Mouse (Mus musculus): ENCODE data around the gene Tmem217. TPM values are rescaled to one million over a fixed set of nuclear protein-coding genes. Genes with fewer than 3 reads are reported as not detected.

Gene Tmem217
- polyA plus RNA-seq, 1 experiment, result not detected

DNA sequence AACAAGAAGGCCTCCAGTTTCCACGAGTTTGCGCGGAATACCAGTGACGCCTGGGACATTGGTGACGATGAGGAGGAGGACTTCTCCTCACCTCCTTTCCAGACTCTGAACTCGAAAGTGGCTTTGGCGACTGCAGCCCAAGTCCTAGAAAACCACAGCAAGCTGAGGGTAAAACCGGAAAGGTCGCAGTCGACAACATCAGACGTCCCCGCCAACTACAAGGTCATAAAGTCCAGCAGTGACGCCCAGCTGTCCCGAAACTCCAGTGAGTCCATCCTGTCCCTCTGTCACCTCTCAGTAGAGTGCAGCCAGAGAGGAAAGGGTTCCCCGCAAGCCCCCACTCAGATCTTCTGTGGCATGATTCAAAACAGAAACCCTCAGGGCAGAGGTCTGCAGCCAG lies 16.2 kb upstream of the Tmem217 start:
- Histone ChIP-seq H3K27me3 (ENCODE audit: control insufficient read depth, insufficient read depth, insufficient read length) (no peaks in the 10 kb centered on the region), H3ac (ENCODE audit: control insufficient read depth, insufficient read length) (no peak overlapping the region), H3K36me3 (ENCODE audit: control insufficient read depth, insufficient read depth) (peaks cover 11% of the 10 kb centered on the region), H3K79me2 (ENCODE audit: control insufficient read depth, insufficient read depth) (no peaks in the 10 kb centered on the region), H3K4me2 (ENCODE audit: low read depth) (no peak overlapping the region), H3K4me3 (no peak overlapping the region)
- TF ChIP-seq E2F4 (IDR thresholded peaks at IDR 0.05; ENCODE audit: insufficient read depth) (no peak), POLR2AphosphoS2 (IDR thresholded peaks at IDR 0.05; ENCODE audit: insufficient read length, low read depth) (no peak), POLR2A (IDR thresholded peaks at IDR 0.05; ENCODE audit: insufficient read length, low read depth) (no peak), REST (IDR thresholded peaks at IDR 0.05; ENCODE audit: insufficient read depth, insufficient read length) (no peak), USF1 (IDR thresholded peaks at IDR 0.05; ENCODE audit: low read depth) (no peak), MYOD1 (IDR thresholded peaks at IDR 0.05; ENCODE audit: control insufficient read depth in 1 of 3, insufficient read length in 2 of 3, low read depth in 2 of 3) (no peak), CEBPB (IDR thresholded peaks at IDR 0.05; ENCODE audit: insufficient read depth, poor library complexity, severe bottlenecking) (no peak), TCF12 (IDR thresholded peaks at IDR 0.05; ENCODE audit: insufficient read depth, poor library complexity, severe bottlenecking) (no peak), MYOG (IDR thresholded peaks at IDR 0.05; ENCODE audit: control insufficient read depth in 1 of 3, insufficient read depth in 1 of 3, insufficient read length in 2 of 3, low read depth in 2 of 3) (no peak), TCF3 (IDR thresholded peaks at IDR 0.05; ENCODE audit: insufficient read length, low read depth) (no peak), SRF (IDR thresholded peaks at IDR 0.05; ENCODE audit: control insufficient read depth, insufficient read length, low read depth) (no peak), MAX (IDR thresholded peaks at IDR 0.05; ENCODE audit: low read depth) (no peak)

DNA sequence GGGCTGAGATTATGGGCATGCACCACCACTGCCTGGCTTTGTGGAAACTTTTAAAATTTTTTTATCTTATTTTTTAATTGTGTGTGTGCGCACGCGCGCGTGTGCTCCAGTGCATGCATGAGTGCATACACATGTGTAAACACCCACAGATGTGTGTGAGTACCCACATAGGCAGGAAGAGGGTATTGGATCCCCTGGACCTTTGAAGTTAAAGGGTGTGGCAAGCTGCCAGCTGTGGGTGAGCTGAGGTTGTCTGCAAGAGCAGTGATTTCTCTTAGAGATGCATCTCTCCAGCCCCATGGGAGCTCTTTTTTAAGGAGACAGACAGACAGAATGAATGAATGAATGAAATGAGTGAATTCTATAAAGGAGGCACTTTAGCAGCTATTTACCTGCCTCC lies 13.3 kb upstream of the Tmem217 start:
- Histone ChIP-seq H3K4me2 (ENCODE audit: low read depth) (no peak overlapping the region), H3ac (ENCODE audit: control insufficient read depth, insufficient read length) (no peak overlapping the region), H3K27me3 (ENCODE audit: control insufficient read depth, insufficient read depth, insufficient read length) (no peaks in the 10 kb centered on the region), H3K36me3 (ENCODE audit: control insufficient read depth, insufficient read depth) (peaks cover 3% of the 10 kb centered on the region), H3K4me3 (no peak overlapping the region), H3K79me2 (ENCODE audit: control insufficient read depth, insufficient read depth) (no peaks in the 10 kb centered on the region)
- TF ChIP-seq MYOD1 (IDR thresholded peaks at IDR 0.05; ENCODE audit: control insufficient read depth in 1 of 3, insufficient read length in 2 of 3, low read depth in 2 of 3), result no peak
- TF ChIP-seq POLR2AphosphoS2 (IDR thresholded peaks at IDR 0.05; ENCODE audit: insufficient read length, low read depth), result no peak
- no peak for TF ChIP-seq MYOG (IDR thresholded peaks at IDR 0.05; ENCODE audit: control insufficient read depth in 1 of 3, insufficient read depth in 1 of 3, insufficient read length in 2 of 3, low read depth in 2 of 3)
- TF ChIP-seq MAX (IDR thresholded peaks at IDR 0.05; ENCODE audit: low read depth), result no peak
- no peak for TF ChIP-seq POLR2A (IDR thresholded peaks at IDR 0.05; ENCODE audit: insufficient read length, low read depth)
- TF ChIP-seq SRF (IDR thresholded peaks at IDR 0.05; ENCODE audit: control insufficient read depth, insufficient read length, low read depth), result no peak
- TF ChIP-seq TCF12 (IDR thresholded peaks at IDR 0.05; ENCODE audit: insufficient read depth, poor library complexity, severe bottlenecking), result no peak
- no peak for TF ChIP-seq USF1 (IDR thresholded peaks at IDR 0.05; ENCODE audit: low read depth)
- TF ChIP-seq TCF3 (IDR thresholded peaks at IDR 0.05; ENCODE audit: insufficient read length, low read depth), result no peak
- no peak for TF ChIP-seq E2F4 (IDR thresholded peaks at IDR 0.05; ENCODE audit: insufficient read depth)
- TF ChIP-seq REST (IDR thresholded peaks at IDR 0.05; ENCODE audit: insufficient read depth, insufficient read length), result no peak
- no peak for TF ChIP-seq CEBPB (IDR thresholded peaks at IDR 0.05; ENCODE audit: insufficient read depth, poor library complexity, severe bottlenecking)

DNA sequence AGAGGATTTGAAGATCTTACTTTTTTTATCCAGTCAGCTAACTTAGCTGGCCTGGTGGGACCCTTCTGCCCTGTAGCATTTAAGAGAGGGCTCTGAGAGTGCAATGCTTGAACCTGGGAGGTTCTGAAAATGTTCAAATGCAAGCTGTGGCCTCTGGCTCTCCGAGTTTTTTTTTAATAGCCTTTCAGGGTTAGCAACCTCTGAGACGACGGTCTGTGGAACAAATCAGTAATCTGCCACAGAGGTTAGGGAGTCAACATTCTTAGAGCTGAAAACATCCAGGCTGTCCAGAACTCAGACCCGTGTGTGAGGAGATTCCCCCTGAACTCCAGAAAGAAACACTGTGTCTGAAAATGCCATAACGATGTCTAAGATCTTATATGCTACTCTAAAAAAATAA lies 6.3 kb upstream of the Tmem217 start:
- H3K79me2 ChIP-seq (ENCODE audit: control insufficient read depth, insufficient read depth), result peaks cover 3% of the 10 kb centered on the region
- no peak overlapping the region for H3K4me2 ChIP-seq (ENCODE audit: low read depth)
- no peaks in the 10 kb centered on the region for H3K27me3 ChIP-seq (ENCODE audit: control insufficient read depth, insufficient read depth, insufficient read length)
- no peaks in the 10 kb centered on the region for H3K36me3 ChIP-seq (ENCODE audit: control insufficient read depth, insufficient read depth)
- H3ac ChIP-seq (ENCODE audit: control insufficient read depth, insufficient read length), result no peak overlapping the region
- TF ChIP-seq POLR2A (IDR thresholded peaks at IDR 0.05; ENCODE audit: insufficient read length, low read depth) (no peak), TCF12 (IDR thresholded peaks at IDR 0.05; ENCODE audit: insufficient read depth, poor library complexity, severe bottlenecking) (no peak), SRF (IDR thresholded peaks at IDR 0.05; ENCODE audit: control insufficient read depth, insufficient read length, low read depth) (no peak), TCF3 (IDR thresholded peaks at IDR 0.05; ENCODE audit: insufficient read length, low read depth) (no peak), CEBPB (IDR thresholded peaks at IDR 0.05; ENCODE audit: insufficient read depth, poor library complexity, severe bottlenecking) (no peak), E2F4 (IDR thresholded peaks at IDR 0.05; ENCODE audit: insufficient read depth) (no peak), USF1 (IDR thresholded peaks at IDR 0.05; ENCODE audit: low read depth) (no peak), MAX (IDR thresholded peaks at IDR 0.05; ENCODE audit: low read depth) (no peak), REST (IDR thresholded peaks at IDR 0.05; ENCODE audit: insufficient read depth, insufficient read length) (no peak), MYOD1 (IDR thresholded peaks at IDR 0.05; ENCODE audit: control insufficient read depth in 1 of 3, insufficient read length in 2 of 3, low read depth in 2 of 3) (no peak), POLR2AphosphoS2 (IDR thresholded peaks at IDR 0.05; ENCODE audit: insufficient read length, low read depth) (no peak), MYOG (IDR thresholded peaks at IDR 0.05; ENCODE audit: control insufficient read depth in 1 of 3, insufficient read depth in 1 of 3, insufficient read length in 2 of 3, low read depth in 2 of 3) (no peak)
- no peak overlapping the region for H3K4me3 ChIP-seq

DNA sequence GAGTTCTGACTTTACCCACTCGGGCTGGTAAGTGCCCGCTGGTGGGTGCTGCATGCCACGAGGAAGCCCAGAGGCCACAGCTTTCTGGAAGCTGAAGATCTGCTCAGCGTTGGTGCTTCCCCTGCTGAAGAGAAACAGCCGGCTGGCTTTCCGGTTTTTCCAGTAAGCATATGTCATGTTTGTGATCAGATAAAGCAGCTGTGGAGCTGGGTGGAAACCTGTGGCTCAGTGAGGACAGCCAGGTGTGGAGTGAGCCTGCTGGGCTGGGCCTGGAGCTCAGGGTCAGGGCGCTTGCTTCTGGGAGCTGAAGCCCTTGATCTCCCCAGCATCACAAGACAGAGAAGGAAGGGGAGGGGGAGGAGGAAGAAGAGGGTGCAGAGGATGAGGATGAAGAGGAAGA lies 4.7 kb upstream of the Tmem217 start:
- Histone ChIP-seq H3K36me3 (ENCODE audit: control insufficient read depth, insufficient read depth) (no peaks in the 10 kb centered on the region), H3K27me3 (ENCODE audit: control insufficient read depth, insufficient read depth, insufficient read length) (no peaks in the 10 kb centered on the region), H3ac (ENCODE audit: control insufficient read depth, insufficient read length) (no peak overlapping the region), H3K4me2 (ENCODE audit: low read depth) (no peak overlapping the region), H3K4me3 (no peak overlapping the region), H3K79me2 (ENCODE audit: control insufficient read depth, insufficient read depth) (peaks cover 6% of the 10 kb centered on the region)
- TF ChIP-seq POLR2A (IDR thresholded peaks at IDR 0.05; ENCODE audit: insufficient read length, low read depth) (no peak), REST (IDR thresholded peaks at IDR 0.05; ENCODE audit: insufficient read depth, insufficient read length) (no peak), TCF12 (IDR thresholded peaks at IDR 0.05; ENCODE audit: insufficient read depth, poor library complexity, severe bottlenecking) (no peak), E2F4 (IDR thresholded peaks at IDR 0.05; ENCODE audit: insufficient read depth) (no peak), USF1 (IDR thresholded peaks at IDR 0.05; ENCODE audit: low read depth) (no peak)

DNA sequence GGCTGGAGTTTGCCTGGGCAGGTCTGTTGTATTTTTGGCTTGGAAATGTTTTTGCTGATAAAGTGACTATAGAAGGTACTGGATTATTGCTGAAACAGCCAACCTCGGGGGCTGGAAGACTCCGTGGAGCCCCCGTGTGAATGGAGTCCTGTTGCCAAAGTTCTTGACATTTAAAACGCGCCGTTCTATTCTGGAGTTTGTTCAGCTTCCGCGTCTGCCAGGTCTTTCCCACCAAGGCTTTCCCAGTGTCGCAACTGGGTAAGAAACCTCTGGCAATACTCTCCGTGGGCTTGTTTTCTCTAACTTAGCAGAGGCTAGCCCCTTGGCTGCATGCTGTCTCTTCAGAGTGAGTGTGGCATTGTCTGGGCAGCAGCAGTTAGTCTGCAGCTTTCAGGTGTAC lies 4.3 kb upstream of the Tmem217 start:
- Histone ChIP-seq H3K36me3 (ENCODE audit: control insufficient read depth, insufficient read depth) (no peaks in the 10 kb centered on the region), H3K4me2 (ENCODE audit: low read depth) (no peak overlapping the region), H3ac (ENCODE audit: control insufficient read depth, insufficient read length) (no peak overlapping the region), H3K79me2 (ENCODE audit: control insufficient read depth, insufficient read depth) (peaks cover 6% of the 10 kb centered on the region), H3K27me3 (ENCODE audit: control insufficient read depth, insufficient read depth, insufficient read length) (no peaks in the 10 kb centered on the region), H3K4me3 (no peak overlapping the region)
- TF ChIP-seq TCF12 (IDR thresholded peaks at IDR 0.05; ENCODE audit: insufficient read depth, poor library complexity, severe bottlenecking) (no peak), MYOG (IDR thresholded peaks at IDR 0.05; ENCODE audit: control insufficient read depth in 1 of 3, insufficient read depth in 1 of 3, insufficient read length in 2 of 3, low read depth in 2 of 3) (no peak), MAX (IDR thresholded peaks at IDR 0.05; ENCODE audit: low read depth) (no peak)

Measured in myocyte (in vitro differentiated cells).